Mouse (Mus musculus) myocyte (in vitro differentiated cells): Measurements from ENCODE around the gene Csmd2.

Source experiments
- CEBPB ChIP-seq: IDR thresholded peaks from 2 replicates; pipeline ENCODE4 v1.6.1; 2011; ENCODE audit warnings: mild to moderate bottlenecking, moderate library complexity; ENCODE audit not compliant: poor library complexity, insufficient read depth, severe bottlenecking
- E2F4 ChIP-seq: IDR thresholded peaks from one replicate; pipeline ENCODE4 v1.6.1; 2011; ENCODE audit warnings: mild to moderate bottlenecking, control low read depth, moderate library complexity; ENCODE audit not compliant: insufficient read depth
- MAX ChIP-seq: IDR thresholded peaks from one replicate; pipeline ENCODE4 v1.6.1; 2011; ENCODE audit warnings: low read depth, mild to moderate bottlenecking, control low read depth
- MYOG ChIP-seq, 3 experiments: IDR thresholded peaks; one replicate each; pipeline ENCODE4 v1.6.1; 2011; ENCODE audit warnings: control low read depth in 2 of 3, low read depth in 2 of 3, mild to moderate bottlenecking in 2 of 3; ENCODE audit not compliant: insufficient read length in 2 of 3, control insufficient read depth in 1 of 3, insufficient read depth in 1 of 3
- POLR2A ChIP-seq: IDR thresholded peaks from one replicate; pipeline ENCODE4 v1.6.1; 2011; ENCODE audit warnings: low read depth, mild to moderate bottlenecking, control low read depth, moderate library complexity; ENCODE audit not compliant: insufficient read length
- TCF12 ChIP-seq: IDR thresholded peaks from one replicate; pipeline ENCODE4 v1.6.1; 2011; ENCODE audit warnings: mild to moderate bottlenecking, control low read depth; ENCODE audit not compliant: poor library complexity, insufficient read depth, severe bottlenecking

- TF ChIP-seq POLR2A, result no peak
- TF ChIP-seq MAX, result no peak
- TF ChIP-seq E2F4, result no peak
- no peak for TF ChIP-seq MYOG (IDR thresholded peaks at IDR 0.05; ENCODE audit: control insufficient read depth in 1 of 3, insufficient read depth in 1 of 3, insufficient read length in 2 of 3, low read depth in 2 of 3)
- TF ChIP-seq TCF12, result no peak
- no peak for TF ChIP-seq CEBPB
These were observed 606.4 kb downstream of the Csmd2 start for GRCm38 (mm10) chr4:128594062-128594461.
